Mouse (Mus musculus): Measurements from ENCODE around the gene Fgr.

GRCm38 (mm10) chr4:132982999-132983398 lies 9.1 kb downstream of the Fgr start:
- TF ChIP-seq CTCF (IDR thresholded peaks at IDR 0.05; ENCODE audit: low read depth) (no peak), EP300 (optimal IDR thresholded peaks at IDR 0.05) (no peak)
